Mouse (Mus musculus): ENCODE results near the gene Sorl1. TPM values are rescaled to one million over a fixed set of nuclear protein-coding genes. Genes with fewer than 3 reads are reported as not detected.

The Sorl1 gene
- polyA plus RNA-seq, 1 experiment from 2014 or later, result 5.8 TPM

DNA sequence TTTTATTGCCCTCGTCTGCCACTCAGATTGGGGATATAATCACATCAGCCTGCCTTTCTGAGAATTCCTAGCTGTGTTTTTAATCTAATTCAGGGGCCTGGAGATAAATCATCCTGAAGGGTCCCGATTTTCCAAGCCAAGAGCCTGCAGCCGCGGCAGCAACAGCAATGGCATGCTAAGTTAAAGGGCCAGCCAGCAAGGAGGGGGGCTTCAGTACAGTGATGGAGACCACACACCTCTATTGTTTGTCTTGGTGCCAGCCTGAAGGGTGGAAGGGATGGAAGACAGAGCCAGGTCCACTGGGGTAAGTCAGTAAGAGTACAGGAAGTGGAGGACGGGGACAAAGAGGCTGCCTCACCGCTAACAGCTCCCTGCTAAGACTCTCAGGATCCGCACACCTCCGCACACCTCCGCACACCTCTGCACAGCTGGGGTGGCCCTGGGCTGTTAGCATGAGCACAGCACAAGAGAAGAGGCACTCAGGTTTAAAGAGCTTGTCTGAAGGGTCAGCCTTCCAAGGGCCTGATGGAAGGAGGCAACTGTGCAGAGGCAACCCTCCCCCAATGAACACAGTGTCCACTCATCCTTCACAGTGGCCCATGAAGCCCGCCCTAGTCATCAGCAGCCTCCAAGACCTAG lies 7.6 kb downstream of the Sorl1 start:
- H3K27ac ChIP-seq (replicated peaks), result no peak overlapping the region; the same call in 1 of the 2 replicates

DNA sequence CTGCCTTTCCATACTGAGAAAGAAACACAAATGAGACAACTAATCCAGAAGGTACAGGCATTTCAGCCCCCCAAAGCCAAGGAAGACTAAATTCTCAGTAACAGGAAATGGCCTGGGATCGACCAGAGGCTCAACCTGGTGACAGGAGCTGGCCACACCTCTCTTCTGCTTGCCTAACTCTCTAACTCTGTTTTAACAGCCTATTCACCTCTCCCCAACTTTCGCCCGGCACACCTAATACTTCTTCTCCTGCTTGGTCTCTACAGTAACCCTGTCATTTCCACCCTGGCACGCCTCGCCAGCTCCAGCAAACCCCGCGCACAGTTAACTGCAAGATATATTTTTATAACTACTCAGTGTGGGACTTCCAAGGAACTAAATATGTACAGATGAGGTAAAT lies 9.0 kb downstream of the Sorl1 start:
- no peak overlapping the region for H3K27ac ChIP-seq (replicated peaks)
- no peaks in the 10 kb centered on the region for H3K27me3 ChIP-seq
- H3K4me2 ChIP-seq (replicated peaks), result no peak overlapping the region
- H3K9me3 ChIP-seq, result no peaks in the 10 kb centered on the region
- 86% methylated on average over 7 of the region's 7 CpGs for WGBS
- no peak overlapping the region for H3K4me3 ChIP-seq
- peaks cover 8% of the 10 kb centered on the region for H3K4me1 ChIP-seq
- ATAC-seq (ENCODE audit: low FRiP score, low read depth), result no peak
- H3K36me3 ChIP-seq, result no peaks in the 10 kb centered on the region
- H3K9ac ChIP-seq (replicated peaks), result no peak overlapping the region

More for the DNA sequence above, 7.6 kb downstream of the Sorl1 start:
- H3K9me3 ChIP-seq, result no peaks in the 10 kb centered on the region
- peaks cover 3% of the 10 kb centered on the region; the same call in 1 of the 2 replicates for H3K27me3 ChIP-seq
- H3K4me1 ChIP-seq, result 0 out of 2 replicates have a peak, but pooled peaks cover 2% of the 10 kb centered on the region
- no peak overlapping the region for H3K4me3 ChIP-seq
- no peak overlapping the region for H3K4me2 ChIP-seq (replicated peaks)
- no peak for ATAC-seq (ENCODE audit: low FRiP score, low read depth)
- no peaks in the 10 kb centered on the region for H3K36me3 ChIP-seq
- WGBS, result 86% methylated on average over 10 of the region's 10 CpGs
- no peak overlapping the region for H3K9ac ChIP-seq (replicated peaks)

DNA sequence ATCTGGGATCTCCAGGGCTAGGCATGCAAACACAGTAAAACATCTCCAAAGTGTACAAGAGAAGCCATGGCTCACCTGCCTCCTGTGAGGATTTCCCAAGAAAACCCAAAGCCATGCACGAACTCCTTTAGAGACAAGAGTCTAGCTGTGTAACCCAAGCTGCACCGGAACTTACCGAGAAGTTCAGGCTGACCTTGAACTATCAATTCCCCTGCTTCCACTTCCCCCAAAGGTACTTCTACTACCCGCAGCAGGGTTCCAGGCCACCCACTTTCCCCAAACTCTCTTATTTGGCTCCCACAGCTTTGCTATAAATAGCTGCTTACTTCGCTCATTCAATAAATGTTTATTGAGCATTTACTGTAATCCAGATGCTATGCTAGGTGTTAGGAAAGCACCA lies 10.8 kb downstream of the Sorl1 start:
- ATAC-seq (ENCODE audit: low FRiP score, low read depth), result no peak
- H3K27me3 ChIP-seq, result no peaks in the 10 kb centered on the region

DNA sequence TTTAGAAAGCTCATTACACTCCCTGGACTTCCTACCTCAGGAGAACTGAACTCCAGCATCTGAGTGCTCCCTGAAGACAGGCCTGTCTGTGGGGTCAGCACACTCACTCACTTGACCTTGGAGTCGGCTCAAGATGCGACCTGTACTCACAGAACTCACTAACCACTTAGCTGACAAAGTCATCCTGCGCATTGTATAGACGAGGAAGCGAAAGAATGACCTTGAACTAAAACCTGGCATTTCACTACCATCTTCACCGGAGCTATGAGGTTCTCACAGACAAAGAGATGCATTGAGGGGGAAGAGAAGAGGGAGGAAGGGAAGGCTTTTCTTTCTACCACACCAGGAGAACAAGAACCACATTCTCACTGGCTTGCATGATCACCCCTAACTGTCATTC lies 11.4 kb downstream of the Sorl1 start:
- H3K9ac ChIP-seq (replicated peaks), result no peak overlapping the region
- WGBS, result 90% methylated on average over 6 of the region's 6 CpGs
- no peak overlapping the region for H3K4me2 ChIP-seq (replicated peaks)
- no peak for ATAC-seq (ENCODE audit: low FRiP score, low read depth)
- no peaks in the 10 kb centered on the region for H3K27me3 ChIP-seq
- no peak overlapping the region for H3K4me3 ChIP-seq
- H3K27ac ChIP-seq (replicated peaks), result no peak overlapping the region
- peaks cover 19% of the 10 kb centered on the region for H3K4me1 ChIP-seq
- H3K9me3 ChIP-seq, result 0 out of 2 replicates have a peak, but pooled peaks cover 3% of the 10 kb centered on the region
- no peaks in the 10 kb centered on the region for H3K36me3 ChIP-seq

More for the DNA sequence above, 10.8 kb downstream of the Sorl1 start:
- H3K27ac ChIP-seq (replicated peaks), result no peak overlapping the region
- WGBS, result 95% methylated on average over 5 of the region's 5 CpGs
- H3K4me2 ChIP-seq (replicated peaks), result no peak overlapping the region
- H3K36me3 ChIP-seq, result no peaks in the 10 kb centered on the region
- peaks cover 16% of the 10 kb centered on the region for H3K4me1 ChIP-seq
- no peak overlapping the region for H3K4me3 ChIP-seq
- no peaks in the 10 kb centered on the region for H3K9me3 ChIP-seq
- H3K9ac ChIP-seq (replicated peaks), result no peak overlapping the region

DNA sequence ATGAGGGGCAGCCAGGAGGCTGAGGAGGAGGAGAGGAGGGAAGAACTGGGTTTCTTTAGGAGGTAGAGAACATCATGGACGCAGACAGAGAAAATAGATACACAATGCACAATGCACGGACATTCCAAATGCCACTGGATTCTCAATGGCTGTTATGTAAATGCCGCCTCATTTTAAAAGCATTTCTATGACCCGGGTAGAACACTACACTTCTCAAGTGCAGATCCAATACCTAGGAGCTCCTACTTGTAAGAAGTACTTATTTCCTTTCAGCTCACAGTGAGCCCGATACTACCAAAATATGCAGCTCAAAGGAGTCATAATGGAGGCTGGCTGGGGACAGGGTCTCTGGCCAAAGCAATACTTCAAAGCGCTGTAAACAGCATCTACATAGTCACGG lies 12.8 kb downstream of the Sorl1 start:
- WGBS, result 88% methylated on average over 7 of the region's 7 CpGs
- Histone ChIP-seq H3K36me3 (no peaks in the 10 kb centered on the region), H3K4me3 (no peak overlapping the region), H3K27ac (replicated peaks) (no peak overlapping the region), H3K4me2 (replicated peaks) (no peak overlapping the region), H3K27me3 (no peaks in the 10 kb centered on the region), H3K9ac (replicated peaks) (no peak overlapping the region), H3K9me3 (0 out of 2 replicates have a peak, but pooled peaks cover 3% of the 10 kb centered on the region), H3K4me1 (peaks cover 16% of the 10 kb centered on the region)
- no peak for ATAC-seq (ENCODE audit: low FRiP score, low read depth)

DNA sequence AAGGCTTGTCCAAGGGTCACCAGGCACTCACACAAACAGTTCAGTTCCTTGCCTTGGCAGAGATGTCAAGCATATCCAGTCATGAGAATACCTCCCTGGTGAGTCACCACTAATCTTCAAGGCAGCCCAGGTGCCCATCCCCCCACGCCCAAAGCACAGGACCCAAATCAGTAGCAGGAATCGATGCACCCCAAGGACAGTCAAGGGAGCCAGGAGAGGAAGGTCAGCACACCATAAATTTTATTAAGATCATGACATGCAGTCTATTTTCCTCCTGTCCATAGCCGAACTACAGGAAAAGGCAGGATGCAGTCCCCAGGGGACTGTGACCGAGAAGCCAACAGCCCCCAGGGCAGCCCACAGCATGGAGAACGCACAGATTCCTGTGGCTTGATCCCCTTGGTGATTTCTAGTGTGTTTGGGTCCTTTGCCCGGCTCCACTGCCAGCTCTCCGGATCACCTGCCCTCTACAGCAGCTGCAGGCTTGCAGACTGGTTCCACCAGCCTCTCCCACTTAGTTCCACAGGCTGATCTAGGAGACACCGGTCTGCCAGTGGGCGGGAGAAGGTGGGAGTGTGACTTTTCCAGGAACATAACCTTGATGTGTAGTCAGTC lies 14.2 kb downstream of the Sorl1 start:
- no peaks in the 10 kb centered on the region for H3K36me3 ChIP-seq
- no peaks in the 10 kb centered on the region for H3K27me3 ChIP-seq
- no peak for ATAC-seq (ENCODE audit: low FRiP score, low read depth)
- H3K9me3 ChIP-seq, result 0 out of 2 replicates have a peak, but pooled peaks cover 3% of the 10 kb centered on the region
- H3K4me1 ChIP-seq, result peaks cover 16% of the 10 kb centered on the region
- WGBS, result 60% methylated on average over 9 of the region's 9 CpGs
- H3K9ac ChIP-seq (replicated peaks), result no peak overlapping the region
- no peak overlapping the region for H3K4me3 ChIP-seq
- H3K27ac ChIP-seq (replicated peaks), result no peak overlapping the region
- no peak overlapping the region for H3K4me2 ChIP-seq (replicated peaks)

DNA sequence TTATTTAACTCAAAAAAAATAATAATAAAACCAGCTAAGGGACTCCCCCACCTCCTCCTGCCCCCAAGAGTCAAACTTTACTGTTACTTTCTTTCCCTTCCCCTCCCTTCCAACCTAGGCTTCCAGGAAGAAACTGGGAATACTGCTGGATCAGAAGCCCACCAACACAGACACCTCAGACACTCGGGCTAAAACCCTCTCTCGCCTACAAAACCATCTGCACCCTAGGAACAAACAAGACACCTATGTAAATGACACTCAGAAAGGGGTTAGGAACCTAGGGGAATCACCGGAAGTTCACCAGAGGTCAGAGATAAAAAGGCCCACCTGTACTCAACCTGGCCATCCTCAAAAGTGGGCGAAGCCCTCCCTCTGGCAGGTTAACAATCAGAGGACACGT lies 15.0 kb downstream of the Sorl1 start:
- H3K27me3 ChIP-seq, result no peaks in the 10 kb centered on the region
- H3K4me1 ChIP-seq, result peaks cover 16% of the 10 kb centered on the region
- no peaks in the 10 kb centered on the region for H3K36me3 ChIP-seq
- H3K4me2 ChIP-seq (replicated peaks), result no peak overlapping the region
- H3K4me3 ChIP-seq, result no peak overlapping the region
- no peak for ATAC-seq (ENCODE audit: low FRiP score, low read depth)
- no peak overlapping the region for H3K9ac ChIP-seq (replicated peaks)
- 66% methylated on average over 5 of the region's 5 CpGs for WGBS
- H3K9me3 ChIP-seq, result 0 out of 2 replicates have a peak, but pooled peaks cover 3% of the 10 kb centered on the region
- H3K27ac ChIP-seq (replicated peaks), result no peak overlapping the region

DNA sequence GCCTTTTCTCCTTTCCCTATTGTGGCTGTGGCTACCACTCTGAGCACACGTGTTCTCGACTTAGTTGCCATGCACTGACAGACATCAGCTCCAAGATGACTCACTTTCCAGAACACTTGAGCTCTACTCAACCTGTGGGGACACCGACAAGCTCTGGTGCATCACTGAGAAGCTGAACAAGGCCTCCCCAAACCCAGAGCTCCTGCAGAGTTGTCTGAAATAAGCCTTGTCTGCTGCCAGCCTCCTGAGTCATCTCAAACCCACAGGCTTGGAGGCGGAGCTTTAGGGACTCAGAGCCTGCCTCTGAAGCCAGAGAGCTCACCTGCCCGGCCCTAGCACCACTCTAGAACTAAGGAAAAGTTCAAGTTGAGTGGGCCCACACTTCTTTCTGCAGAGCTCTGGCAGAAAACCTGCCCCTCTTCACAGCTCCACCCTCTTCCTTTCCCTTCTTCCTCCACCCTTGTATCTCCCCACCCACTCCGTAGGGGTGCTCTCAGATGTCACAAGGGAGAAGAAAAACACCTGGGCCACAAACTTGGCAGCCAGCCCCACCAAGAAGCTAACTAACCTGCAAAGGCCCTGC lies 15.6 kb downstream of the Sorl1 start:
- Histone ChIP-seq H3K9me3 (0 out of 2 replicates have a peak, but pooled peaks cover 3% of the 10 kb centered on the region), H3K27me3 (no peaks in the 10 kb centered on the region), H3K4me3 (no peak overlapping the region), H3K4me2 (replicated peaks) (no peak overlapping the region), H3K36me3 (no peaks in the 10 kb centered on the region), H3K4me1 (peaks cover 16% of the 10 kb centered on the region), H3K27ac (replicated peaks) (no peak overlapping the region), H3K9ac (replicated peaks) (no peak overlapping the region)
- 61% methylated on average over 6 of the region's 6 CpGs for WGBS
- no peak for ATAC-seq (ENCODE audit: low FRiP score, low read depth)

DNA sequence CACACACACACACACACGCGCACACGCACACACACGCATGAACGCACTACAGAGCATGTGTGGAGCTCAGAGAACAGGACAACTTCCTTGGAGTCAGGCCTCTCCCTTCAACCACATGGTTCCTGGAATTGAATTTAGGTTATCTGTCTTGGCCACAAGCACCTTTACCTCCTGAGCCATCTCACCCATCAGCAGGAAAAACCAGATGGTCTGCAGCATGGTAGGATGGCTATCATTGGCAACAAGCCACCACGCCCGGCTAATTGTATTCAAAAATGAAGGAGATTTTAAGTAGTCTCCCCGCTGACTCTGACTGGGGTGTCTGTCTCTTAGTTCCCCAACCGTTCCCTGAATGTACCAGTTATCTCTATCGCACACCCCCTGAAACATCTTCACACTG lies 17.0 kb downstream of the Sorl1 start:
- WGBS, result 96% methylated on average over 10 of the region's 10 CpGs
- Histone ChIP-seq H3K9me3 (0 out of 2 replicates have a peak, but pooled peaks cover 3% of the 10 kb centered on the region), H3K4me3 (no peak overlapping the region)

DNA sequence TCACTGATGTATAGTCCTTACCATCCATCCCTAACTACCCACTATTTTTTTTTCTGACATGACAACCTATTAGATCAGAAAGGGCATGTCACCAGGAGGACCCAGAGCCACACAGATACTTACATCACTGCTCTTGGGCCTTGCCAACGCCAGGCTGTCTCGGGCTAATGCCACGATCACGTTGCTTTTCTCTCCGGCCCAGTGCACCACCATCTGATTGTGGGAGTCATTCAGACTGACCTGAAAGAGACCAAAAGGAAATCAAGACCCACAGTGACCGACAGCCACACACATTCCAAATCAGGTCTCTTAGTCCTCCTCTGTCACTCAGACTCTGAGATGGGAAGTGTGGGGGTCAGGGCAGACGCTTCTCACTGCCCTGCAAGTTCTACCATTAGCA lies 17.8 kb downstream of the Sorl1 start:
- Histone ChIP-seq H3K9me3 (0 out of 2 replicates have a peak, but pooled peaks cover 3% of the 10 kb centered on the region), H3K36me3 (no peaks in the 10 kb centered on the region), H3K27ac (replicated peaks) (no peak overlapping the region), H3K27me3 (no peaks in the 10 kb centered on the region), H3K4me2 (replicated peaks) (no peak overlapping the region), H3K4me3 (no peak overlapping the region), H3K4me1 (peaks cover 16% of the 10 kb centered on the region), H3K9ac (replicated peaks) (no peak overlapping the region)
- 92% methylated on average over 7 of the region's 7 CpGs for WGBS
- ATAC-seq (ENCODE audit: low FRiP score, low read depth), result no peak

More for the DNA sequence above, 17.0 kb downstream of the Sorl1 start:
- H3K4me1 ChIP-seq, result peaks cover 16% of the 10 kb centered on the region
- H3K27me3 ChIP-seq, result no peaks in the 10 kb centered on the region
- no peak overlapping the region for H3K4me2 ChIP-seq (replicated peaks)
- no peaks in the 10 kb centered on the region for H3K36me3 ChIP-seq
- no peak for ATAC-seq (ENCODE audit: low FRiP score, low read depth)
- no peak overlapping the region for H3K9ac ChIP-seq (replicated peaks)
- H3K27ac ChIP-seq (replicated peaks), result no peak overlapping the region

DNA sequence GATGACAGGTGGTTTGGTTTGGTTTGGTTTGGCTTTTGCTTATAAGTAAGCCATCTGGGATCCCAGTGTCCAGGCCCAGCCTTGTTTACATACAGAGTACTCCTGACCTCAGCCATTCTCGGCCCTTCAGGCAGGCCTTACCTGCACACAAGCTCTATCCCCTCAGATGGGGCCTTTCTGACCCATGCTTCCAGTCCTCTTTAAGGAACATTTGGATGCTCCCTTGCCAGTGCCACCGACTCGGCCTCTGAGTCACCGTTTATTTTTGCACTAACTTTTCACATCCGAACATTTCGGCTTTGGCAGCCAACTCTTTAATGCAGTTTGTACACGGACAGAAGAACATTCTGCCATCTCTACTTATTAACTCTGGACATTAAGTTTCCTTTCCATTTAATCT lies 20.6 kb downstream of the Sorl1 start:
- no peak overlapping the region for H3K4me2 ChIP-seq (replicated peaks)
- no peak overlapping the region for H3K9ac ChIP-seq (replicated peaks)
- peaks cover 5% of the 10 kb centered on the region; the same call in 1 of the 2 replicates for H3K4me1 ChIP-seq
- no peaks in the 10 kb centered on the region for H3K36me3 ChIP-seq
- no peak for ATAC-seq (ENCODE audit: low FRiP score, low read depth)
- no peak overlapping the region for H3K27ac ChIP-seq (replicated peaks)
- 0 out of 2 replicates have a peak, but pooled peaks cover 3% of the 10 kb centered on the region for H3K9me3 ChIP-seq
- H3K4me3 ChIP-seq, result no peak overlapping the region
- no peaks in the 10 kb centered on the region for H3K27me3 ChIP-seq
- 91% methylated on average over 7 of the region's 7 CpGs for WGBS

DNA sequence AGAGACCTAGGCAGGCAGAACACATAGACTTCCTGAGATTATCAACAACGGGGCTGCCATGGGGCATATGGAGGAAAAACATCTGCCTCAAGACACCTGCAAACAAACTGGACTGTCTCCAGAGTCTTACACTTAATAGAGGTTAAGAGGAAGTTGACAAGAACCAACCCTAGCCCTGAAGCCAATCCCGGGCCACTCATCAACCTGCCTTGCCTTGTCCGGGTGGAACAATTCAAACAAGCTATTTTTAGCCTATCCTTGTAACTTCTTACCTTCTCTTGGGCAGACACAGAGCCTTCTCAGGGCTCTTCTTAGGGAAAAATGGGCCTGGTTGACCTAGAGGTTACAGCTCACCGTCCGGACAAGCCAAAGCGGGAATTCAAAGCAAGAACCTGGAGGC lies 22.1 kb downstream of the Sorl1 start:
- Histone ChIP-seq H3K4me3 (no peak overlapping the region), H3K36me3 (no peaks in the 10 kb centered on the region), H3K9ac (replicated peaks) (no peak overlapping the region), H3K27ac (replicated peaks) (no peak overlapping the region), H3K27me3 (no peaks in the 10 kb centered on the region), H3K9me3 (no peaks in the 10 kb centered on the region), H3K4me1 (no peaks in the 10 kb centered on the region; the same call in 1 of the 2 replicates), H3K4me2 (replicated peaks) (no peak overlapping the region)
- 82% methylated on average over 6 of the region's 6 CpGs for whole genome bisulfite sequencing
- ATAC-seq (ENCODE audit: low FRiP score, low read depth), result no peak
